Mouse (Mus musculus): ENCODE results near the gene Stx3. TPM values are rescaled to one million over a fixed set of nuclear protein-coding genes. Genes with fewer than 3 reads are reported as not detected.

The Stx3 gene
- polyA plus RNA-seq, 1 experiment from 2014 or later: 6.9 TPM

DNA sequence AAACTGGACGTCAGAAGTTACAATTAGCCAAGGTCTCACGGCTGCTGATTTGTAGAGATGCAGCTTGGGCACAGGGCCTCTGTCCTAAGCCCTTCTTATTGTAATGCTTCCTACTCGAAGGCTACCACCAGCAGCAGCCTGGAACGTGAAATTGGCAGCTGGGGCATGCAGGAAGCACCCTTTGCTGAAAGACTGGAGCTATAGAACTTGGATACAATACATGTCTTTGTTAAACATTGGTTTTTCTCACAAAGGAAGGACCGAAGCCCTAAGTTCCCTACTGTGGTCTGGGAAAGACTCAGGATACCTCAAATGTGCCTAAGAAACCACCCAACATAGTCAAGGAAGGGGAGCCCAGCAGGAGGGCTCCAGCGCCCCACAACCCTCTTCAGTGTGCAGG, 11.4 kb downstream of the Stx3 start:
- ATAC-seq (ENCODE audit: insufficient number of reproducible peaks, low FRiP score): no peak
- Histone ChIP-seq H3K27ac (ENCODE audit: poor library complexity, severe bottlenecking) (no peak overlapping the region), H3K9me3 (replicated peaks) (no peaks in the 10 kb centered on the region), H3K9ac (no peak overlapping the region), H3K4me1 (replicated peaks) (peaks cover 4% of the 10 kb centered on the region; the same call in 1 of the 2 replicates), H3K4me3 (no peak overlapping the region), H3K27me3 (replicated peaks) (no peaks in the 10 kb centered on the region), H3K4me2 (no peak overlapping the region), H3K36me3 (no peaks in the 10 kb centered on the region)
- WGBS: 68% methylated on average over 6 of the region's 6 CpGs

DNA sequence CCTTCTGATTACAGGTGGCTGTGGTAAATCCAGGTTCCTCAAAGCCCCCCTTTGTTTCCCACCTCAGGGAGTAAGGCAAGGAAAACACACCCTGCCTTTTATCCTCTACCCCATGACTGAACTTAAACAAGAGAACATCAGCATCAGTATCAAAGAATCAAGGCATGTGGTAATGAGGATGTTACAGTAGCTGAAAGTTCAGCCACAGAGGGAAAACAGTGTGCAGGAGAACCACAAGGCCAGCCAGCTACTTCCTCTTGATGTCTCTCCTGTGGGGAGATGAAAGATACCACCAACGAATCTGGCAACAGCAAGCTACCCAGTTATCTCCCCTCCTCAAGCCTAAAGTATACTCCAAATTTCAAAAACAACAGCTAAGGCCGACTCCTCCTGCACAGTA, 12.0 kb downstream of the Stx3 start:
- H3K4me1 ChIP-seq (replicated peaks): 0 out of 2 replicates have a peak, but pooled peaks cover 3% of the 10 kb centered on the region
- H3K4me2 ChIP-seq: no peak overlapping the region
- WGBS: 31% methylated on average over 2 of the region's 2 CpGs
- H3K4me3 ChIP-seq: no peak overlapping the region
- H3K27me3 ChIP-seq (replicated peaks): no peaks in the 10 kb centered on the region
- H3K9ac ChIP-seq: no peak overlapping the region
- H3K36me3 ChIP-seq: no peaks in the 10 kb centered on the region
- no peak for ATAC-seq (ENCODE audit: insufficient number of reproducible peaks, low FRiP score)
- no peaks in the 10 kb centered on the region for H3K9me3 ChIP-seq (replicated peaks)
- no peak overlapping the region for H3K27ac ChIP-seq (ENCODE audit: poor library complexity, severe bottlenecking)

DNA sequence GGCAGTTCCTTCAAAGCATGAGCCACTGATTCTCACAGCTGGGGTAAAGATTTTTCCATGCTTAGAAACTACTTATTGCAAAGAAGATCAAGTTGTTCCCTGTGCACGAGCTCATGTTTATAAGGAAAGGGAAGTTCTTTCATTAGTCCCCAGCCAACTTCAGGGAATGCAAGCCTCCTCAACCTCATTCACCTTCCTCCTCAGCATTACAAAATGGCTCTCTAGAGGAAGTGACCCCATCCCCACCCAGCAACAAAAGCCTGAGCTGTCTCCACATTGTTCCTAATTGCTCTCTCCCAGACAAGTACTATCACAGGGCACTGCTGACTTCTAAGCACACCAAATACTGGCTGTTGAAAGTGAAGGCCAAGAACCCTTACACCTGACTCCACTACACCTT, 14.8 kb downstream of the Stx3 start:
- WGBS: 53% methylated on average over 1 of the region's 1 CpGs
- H3K9ac ChIP-seq: no peak overlapping the region
- H3K4me2 ChIP-seq: no peak overlapping the region
- no peaks in the 10 kb centered on the region for H3K4me1 ChIP-seq (replicated peaks)
- no peak for ATAC-seq (ENCODE audit: insufficient number of reproducible peaks, low FRiP score)
- H3K27me3 ChIP-seq (replicated peaks): no peaks in the 10 kb centered on the region
- H3K4me3 ChIP-seq: no peak overlapping the region
- no peaks in the 10 kb centered on the region for H3K36me3 ChIP-seq
- no peak overlapping the region for H3K27ac ChIP-seq (ENCODE audit: poor library complexity, severe bottlenecking)
- H3K9me3 ChIP-seq (replicated peaks): no peaks in the 10 kb centered on the region

- H3K27me3 ChIP-seq (replicated peaks): no peaks in the 10 kb centered on the region
Measured at GRCm38 (mm10) chr19:11800531-11801315, 18.5 kb downstream of the Stx3 start.

DNA sequence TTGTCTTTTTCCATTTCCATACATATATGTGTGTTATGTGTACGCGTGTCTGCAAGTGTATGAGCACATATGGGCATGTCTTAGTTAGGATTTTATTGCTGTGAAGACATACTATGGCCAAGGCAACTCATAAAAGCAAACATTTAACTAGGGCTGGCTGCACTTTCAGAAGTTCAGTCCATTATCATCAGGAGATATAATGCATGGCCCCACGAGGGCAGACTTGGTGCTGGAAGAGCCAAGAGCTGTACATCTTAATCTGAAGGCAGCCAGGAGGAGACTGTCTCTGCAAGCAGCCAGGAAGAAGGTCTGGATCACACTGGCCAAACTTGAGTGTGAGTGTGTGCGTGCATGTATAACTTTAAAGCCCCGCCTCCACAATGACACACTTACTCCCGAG, 24.8 kb downstream of the Stx3 start:
- no peaks in the 10 kb centered on the region for H3K27me3 ChIP-seq (replicated peaks)
- 76% methylated on average over 6 of the region's 6 CpGs for WGBS
- no peak for ATAC-seq (ENCODE audit: insufficient number of reproducible peaks, low FRiP score)

More at GRCm38 (mm10) chr19:11800531-11801315, 18.5 kb downstream of the Stx3 start:
- H3K4me3 ChIP-seq: no peak overlapping the region
- H3K36me3 ChIP-seq: no peaks in the 10 kb centered on the region
- H3K9ac ChIP-seq: no peak overlapping the region
- H3K4me2 ChIP-seq: no peak overlapping the region
- no peak for ATAC-seq (ENCODE audit: insufficient number of reproducible peaks, low FRiP score)
- WGBS: 71% methylated on average over 8 of the region's 8 CpGs
- no peak overlapping the region for H3K27ac ChIP-seq (ENCODE audit: poor library complexity, severe bottlenecking)
- H3K9me3 ChIP-seq (replicated peaks): no peaks in the 10 kb centered on the region
- no peaks in the 10 kb centered on the region for H3K4me1 ChIP-seq (replicated peaks)

DNA sequence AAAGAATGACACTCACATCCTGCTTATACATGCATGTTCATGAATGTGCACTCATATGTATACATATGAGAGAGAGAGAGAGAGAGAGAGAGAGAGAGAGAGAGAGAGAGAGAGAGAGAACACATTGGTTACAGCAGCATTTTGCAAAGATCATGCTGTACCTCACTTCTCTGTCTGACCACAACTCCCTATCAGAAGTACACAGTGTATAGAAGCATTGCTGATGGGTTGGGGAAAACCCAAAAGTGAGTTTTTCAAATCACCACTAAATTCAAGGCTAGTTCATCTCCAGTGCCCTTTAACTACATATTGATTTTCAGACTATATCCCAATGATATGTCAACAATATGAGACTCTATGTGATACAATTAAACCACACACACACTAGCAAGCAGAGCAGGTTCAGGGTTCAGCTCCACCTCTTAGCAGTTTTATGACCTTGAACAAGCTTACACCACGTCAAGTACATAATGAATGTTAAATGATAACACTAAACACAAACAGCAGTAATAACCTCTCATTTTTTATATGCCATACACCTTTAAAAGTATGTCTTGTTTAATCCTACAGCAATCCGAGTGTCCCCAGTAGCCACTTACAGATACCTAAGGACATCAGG, 25.4 kb downstream of the Stx3 start:
- Histone ChIP-seq H3K36me3 (0 out of 2 replicates have a peak, but pooled peaks cover 2% of the 10 kb centered on the region), H3K4me2 (no peak overlapping the region), H3K27me3 (replicated peaks) (no peaks in the 10 kb centered on the region), H3K9me3 (replicated peaks) (no peaks in the 10 kb centered on the region), H3K4me3 (no peak overlapping the region), H3K4me1 (replicated peaks) (no peaks in the 10 kb centered on the region), H3K9ac (no peak overlapping the region), H3K27ac (ENCODE audit: poor library complexity, severe bottlenecking) (no peak overlapping the region)
- 72% methylated on average over 2 of the region's 2 CpGs for WGBS
- no peak for ATAC-seq (ENCODE audit: insufficient number of reproducible peaks, low FRiP score)

More for the DNA sequence above, 24.8 kb downstream of the Stx3 start:
- Histone ChIP-seq H3K9me3 (replicated peaks) (no peaks in the 10 kb centered on the region), H3K4me1 (replicated peaks) (no peaks in the 10 kb centered on the region), H3K27ac (ENCODE audit: poor library complexity, severe bottlenecking) (no peak overlapping the region), H3K9ac (no peak overlapping the region), H3K4me2 (no peak overlapping the region), H3K36me3 (no peaks in the 10 kb centered on the region), H3K4me3 (no peak overlapping the region)

DNA sequence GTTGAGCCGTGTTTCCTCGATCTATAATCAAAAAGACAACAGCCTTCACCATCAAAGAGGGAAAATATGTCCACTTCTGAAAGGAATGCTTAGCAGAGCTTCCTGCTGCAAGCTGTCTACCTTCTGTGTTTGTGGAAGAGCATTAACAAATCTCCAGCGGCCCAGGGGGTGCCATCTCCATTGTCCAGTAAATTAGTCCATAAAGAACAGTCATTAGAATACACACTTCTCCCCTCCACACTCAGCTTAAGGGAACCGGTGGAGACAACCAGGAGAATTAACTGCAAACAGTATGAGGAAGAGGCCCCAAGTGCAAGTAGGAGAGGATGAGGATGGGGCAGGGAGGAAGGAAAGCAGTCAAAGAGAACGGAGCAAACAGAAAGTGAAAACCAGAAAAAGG, 27.4 kb downstream of the Stx3 start:
- H3K4me2 ChIP-seq: no peak overlapping the region
- no peak overlapping the region for H3K9ac ChIP-seq
- H3K9me3 ChIP-seq (replicated peaks): no peaks in the 10 kb centered on the region
- H3K27me3 ChIP-seq (replicated peaks): no peaks in the 10 kb centered on the region
- no peak for ATAC-seq (ENCODE audit: insufficient number of reproducible peaks, low FRiP score)
- WGBS: 64% methylated on average over 5 of the region's 5 CpGs
- no peaks in the 10 kb centered on the region for H3K4me1 ChIP-seq (replicated peaks)
- H3K36me3 ChIP-seq: 0 out of 2 replicates have a peak, but pooled peaks cover 2% of the 10 kb centered on the region
- H3K4me3 ChIP-seq: no peak overlapping the region
- no peak overlapping the region for H3K27ac ChIP-seq (ENCODE audit: poor library complexity, severe bottlenecking)

- H3K4me3 ChIP-seq: no peak overlapping the region
- H3K4me1 ChIP-seq (replicated peaks): no peaks in the 10 kb centered on the region
- H3K9me3 ChIP-seq (replicated peaks): no peaks in the 10 kb centered on the region
- no peak overlapping the region for H3K9ac ChIP-seq
- no peak for ATAC-seq (ENCODE audit: insufficient number of reproducible peaks, low FRiP score)
- WGBS: 80% methylated on average over 6 of the region's 6 CpGs
- H3K36me3 ChIP-seq: 0 out of 2 replicates have a peak, but pooled peaks cover 2% of the 10 kb centered on the region
- H3K27ac ChIP-seq (ENCODE audit: poor library complexity, severe bottlenecking): no peak overlapping the region
- no peak overlapping the region for H3K4me2 ChIP-seq
- H3K27me3 ChIP-seq (replicated peaks): no peaks in the 10 kb centered on the region
Measured at GRCm38 (mm10) chr19:11788876-11789275, 30.3 kb downstream of the Stx3 start.

- Histone ChIP-seq H3K27me3 (replicated peaks) (no peaks in the 10 kb centered on the region), H3K9me3 (replicated peaks) (no peaks in the 10 kb centered on the region), H3K4me2 (no peak overlapping the region), H3K4me3 (no peak overlapping the region), H3K36me3 (0 out of 2 replicates have a peak, but pooled peaks cover 6% of the 10 kb centered on the region), H3K27ac (ENCODE audit: poor library complexity, severe bottlenecking) (no peak overlapping the region), H3K9ac (no peak overlapping the region), H3K4me1 (replicated peaks) (no peaks in the 10 kb centered on the region)
- WGBS: 86% methylated on average over 6 of the region's 6 CpGs
- ATAC-seq (ENCODE audit: insufficient number of reproducible peaks, low FRiP score): no peak
Measured at GRCm38 (mm10) chr19:11787826-11788225, 31.4 kb downstream of the Stx3 start.

DNA sequence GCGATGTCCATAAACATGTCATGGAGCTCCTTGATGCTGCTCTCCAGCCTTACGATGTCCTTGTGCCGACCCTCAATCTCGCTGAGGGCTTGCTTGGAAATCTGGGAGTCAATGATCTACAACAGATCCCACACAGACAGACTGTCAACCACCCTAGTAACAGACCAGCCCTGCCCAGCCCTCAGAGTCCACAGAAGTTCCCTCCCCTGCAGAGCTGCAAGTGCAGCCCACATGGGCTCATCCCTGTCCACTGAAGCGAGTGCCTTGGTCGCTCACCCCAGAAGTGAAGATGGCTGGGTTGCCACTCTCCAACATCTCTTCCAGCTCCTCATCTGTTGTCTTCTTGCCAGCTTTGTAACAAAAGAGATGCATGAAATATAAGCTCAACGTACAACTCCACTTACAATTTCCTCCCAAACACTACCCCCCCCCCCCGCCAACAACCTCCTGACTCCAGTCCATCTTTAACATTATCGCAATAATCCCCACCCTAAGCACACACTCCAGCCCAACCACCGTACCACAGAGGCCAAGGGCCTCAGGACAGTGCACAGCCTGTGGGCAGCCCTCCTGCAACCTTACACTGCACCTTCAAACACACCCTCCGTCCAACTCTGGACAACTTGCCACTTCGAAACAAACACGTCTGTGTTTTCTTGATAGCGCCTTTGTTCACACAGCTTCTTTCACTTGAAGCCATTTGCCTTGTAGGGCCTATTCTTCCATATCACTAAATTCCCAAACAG, 33.6 kb downstream of the Stx3 start:
- Histone ChIP-seq H3K27ac (ENCODE audit: poor library complexity, severe bottlenecking) (no peak overlapping the region), H3K9me3 (replicated peaks) (no peaks in the 10 kb centered on the region), H3K9ac (no peak overlapping the region), H3K27me3 (replicated peaks) (no peaks in the 10 kb centered on the region), H3K4me3 (no peak overlapping the region), H3K4me2 (no peak overlapping the region), H3K36me3 (0 out of 2 replicates have a peak, but pooled peaks cover 6% of the 10 kb centered on the region), H3K4me1 (replicated peaks) (no peaks in the 10 kb centered on the region)
- WGBS: 86% methylated on average over 14 of the region's 14 CpGs
- ATAC-seq (ENCODE audit: insufficient number of reproducible peaks, low FRiP score): no peak

- no peak overlapping the region for H3K9ac ChIP-seq
- no peak overlapping the region for H3K27ac ChIP-seq (ENCODE audit: poor library complexity, severe bottlenecking)
- WGBS: 54% methylated on average over 7 of the region's 7 CpGs
- no peaks in the 10 kb centered on the region for H3K27me3 ChIP-seq (replicated peaks)
- no peaks in the 10 kb centered on the region for H3K9me3 ChIP-seq (replicated peaks)
- no peak overlapping the region for H3K4me3 ChIP-seq
- ATAC-seq (ENCODE audit: insufficient number of reproducible peaks, low FRiP score): no peak
- H3K4me1 ChIP-seq (replicated peaks): no peaks in the 10 kb centered on the region
- H3K36me3 ChIP-seq: peaks cover 30% of the 10 kb centered on the region
- H3K4me2 ChIP-seq: no peak overlapping the region
Measured at GRCm38 (mm10) chr19:11777191-11777865, 41.9 kb downstream of the Stx3 start.
